Mouse (Mus musculus) thymus, adult 2 months (tissue): Measurements from ENCODE around the gene Tspan5.

Experiments
- CTCF ChIP-seq: fragments of 200-500 bp; IDR thresholded peaks from 2 replicates; pipeline ENCODE4 v1.5.1; 2012; ENCODE audit warnings: mild to moderate bottlenecking, control low read depth, low read length, moderate library complexity, borderline replicate concordance; ENCODE audit not compliant: control insufficient read depth, poor library complexity, insufficient read depth; ENCODE audit errors: extremely low read depth
- POLR2A ChIP-seq: fragments of 200-500 bp; IDR thresholded peaks from 2 replicates; pipeline ENCODE4 v1.6.1; 2012; ENCODE audit warnings: mild to moderate bottlenecking, low read length, control low read depth, moderate library complexity; ENCODE audit not compliant: control insufficient read depth, poor library complexity, insufficient read depth; ENCODE audit errors: extremely low read depth

- no peak for TF ChIP-seq POLR2A
- no peak for TF ChIP-seq CTCF
Observed at GRCm38 (mm10) chr3:138841288-138841687, 99.3 kb downstream of the Tspan5 start.
